Mouse (Mus musculus): ENCODE measurements at regions not wholly inside any gene's neighbourhood (a gene's known extent, or its start where the extent isn't known, plus 50 kb on each side); places are given as distances from the start of the nearest gene placed in this dataset.
A peak's percentile ranks its signal among the peaks of the same experiment; 100 is the strongest.
"Not testable (repeated sequence)": the region's sequence is repeated elsewhere in the genome, so short reads cannot be mapped to it uniquely, and the experiment has no call there.

GRCm38 (mm10) chr13:83760387-83761170 is 256.7 kb downstream of the Mef2c start:
- Histone ChIP-seq H3K4me2 (replicated peaks) (no peak overlapping the region), H3K9ac (no peak overlapping the region), H3K36me3 (no peaks in the 10 kb centered on the region), H3K9me3 (no peaks in the 10 kb centered on the region), H3K4me1 (no peaks in the 10 kb centered on the region), H3K4me3 (no peak overlapping the region), H3K27ac (no peak overlapping the region), H3K27me3 (no peaks in the 10 kb centered on the region)
- 81% methylated on average over 14 of the region's 14 CpGs for WGBS
- no peak for ATAC-seq (ENCODE audit: low FRiP score, low read depth)

- no peak overlapping the region for H3K27ac ChIP-seq
- H3K9ac ChIP-seq = no peak overlapping the region
- no peak for ATAC-seq (ENCODE audit: low FRiP score, low read depth)
- H3K4me1 ChIP-seq = no peaks in the 10 kb centered on the region
- WGBS = 89% methylated on average over 1 of the region's 1 CpGs
- no peaks in the 10 kb centered on the region for H3K36me3 ChIP-seq
- no peaks in the 10 kb centered on the region for H3K27me3 ChIP-seq
- H3K9me3 ChIP-seq = no peaks in the 10 kb centered on the region
- no peak overlapping the region for H3K4me3 ChIP-seq
- no peak overlapping the region for H3K4me2 ChIP-seq (replicated peaks)
Observed at GRCm38 (mm10) chr13:83762484-83762883, 258.6 kb downstream of the Mef2c start.

- ATAC-seq (ENCODE audit: low FRiP score, low read depth) = not testable (repeated sequence)
Observed at GRCm38 (mm10) chr13:83763288-83763687, 259.5 kb downstream of the Mef2c start.

GRCm38 (mm10) chr13:83785643-83786042 is 281.8 kb downstream of the Mef2c start:
- Histone ChIP-seq H3K4me2 (replicated peaks) (no peak overlapping the region), H3K9me3 (no peaks in the 10 kb centered on the region), H3K4me3 (no peak overlapping the region), H3K27ac (no peak overlapping the region), H3K27me3 (no peaks in the 10 kb centered on the region), H3K36me3 (no peaks in the 10 kb centered on the region), H3K4me1 (no peaks in the 10 kb centered on the region), H3K9ac (no peak overlapping the region)
- no peak for ATAC-seq (ENCODE audit: low FRiP score, low read depth)

More at GRCm38 (mm10) chr13:83763288-83763687, 259.5 kb downstream of the Mef2c start:
- H3K9ac ChIP-seq; H3K9me3 ChIP-seq; H3K27ac ChIP-seq; H3K36me3 ChIP-seq; H3K27me3 ChIP-seq; H3K4me3 ChIP-seq; H3K4me1 ChIP-seq; H3K4me2 ChIP-seq (replicated peaks): not testable (repeated sequence)
- 82% methylated on average over 5 of the region's 5 CpGs for WGBS

- Histone ChIP-seq H3K27me3 (no peaks in the 10 kb centered on the region), H3K36me3 (no peaks in the 10 kb centered on the region), H3K9ac (no peak overlapping the region), H3K9me3 (no peaks in the 10 kb centered on the region), H3K4me2 (replicated peaks) (no peak overlapping the region), H3K27ac (no peak overlapping the region), H3K4me1 (no peaks in the 10 kb centered on the region), H3K4me3 (no peak overlapping the region)
- ATAC-seq (ENCODE audit: low FRiP score, low read depth) = no peak
- WGBS = 81% methylated on average over 1 of the region's 1 CpGs
Observed at GRCm38 (mm10) chr13:83809535-83809934, 305.7 kb downstream of the Mef2c start.

- no peak overlapping the region for H3K4me3 ChIP-seq
- no peaks in the 10 kb centered on the region for H3K36me3 ChIP-seq
- no peaks in the 10 kb centered on the region for H3K4me1 ChIP-seq
- 14% methylated on average over 4 of the region's 4 CpGs for WGBS
- peak; percentile 54; the same call in 1 of the 2 replicates for ATAC-seq (ENCODE audit: low FRiP score, low read depth)
- no peaks in the 10 kb centered on the region for H3K9me3 ChIP-seq
- no peak overlapping the region for H3K27ac ChIP-seq
- no peak overlapping the region for H3K4me2 ChIP-seq (replicated peaks)
- no peak overlapping the region for H3K9ac ChIP-seq
- H3K27me3 ChIP-seq = no peaks in the 10 kb centered on the region
Observed at GRCm38 (mm10) chr13:83820291-83820690, 316.5 kb downstream of the Mef2c start.

GRCm38 (mm10) chr13:83820721-83821120 is 316.9 kb downstream of the Mef2c start:
- 54% methylated on average over 3 of the region's 3 CpGs for WGBS
- no peaks in the 10 kb centered on the region for H3K4me1 ChIP-seq
- no peak overlapping the region for H3K4me3 ChIP-seq
- H3K4me2 ChIP-seq (replicated peaks) = no peak overlapping the region
- no peaks in the 10 kb centered on the region for H3K27me3 ChIP-seq
- no peak overlapping the region for H3K9ac ChIP-seq
- H3K36me3 ChIP-seq = no peaks in the 10 kb centered on the region
- no peaks in the 10 kb centered on the region for H3K9me3 ChIP-seq
- H3K27ac ChIP-seq = no peak overlapping the region
- ATAC-seq (ENCODE audit: low FRiP score, low read depth) = no peak

GRCm38 (mm10) chr13:83824926-83825325 is 321.1 kb downstream of the Mef2c start:
- no peak overlapping the region for H3K4me2 ChIP-seq (replicated peaks)
- no peak overlapping the region for H3K9ac ChIP-seq
- no peaks in the 10 kb centered on the region for H3K9me3 ChIP-seq
- H3K36me3 ChIP-seq = no peaks in the 10 kb centered on the region
- H3K27ac ChIP-seq = no peak overlapping the region
- ATAC-seq (ENCODE audit: low FRiP score, low read depth) = no peak
- no peaks in the 10 kb centered on the region for H3K27me3 ChIP-seq
- no peaks in the 10 kb centered on the region for H3K4me1 ChIP-seq
- no peak overlapping the region for H3K4me3 ChIP-seq
- 78% methylated on average over 4 of the region's 4 CpGs for WGBS

GRCm38 (mm10) chr13:83826841-83827463 is 323.1 kb downstream of the Mef2c start:
- WGBS = 82% methylated on average over 4 of the region's 4 CpGs
- no peak overlapping the region for H3K27ac ChIP-seq
- no peak overlapping the region for H3K4me2 ChIP-seq (replicated peaks)
- no peaks in the 10 kb centered on the region for H3K36me3 ChIP-seq
- H3K4me1 ChIP-seq = no peaks in the 10 kb centered on the region
- ATAC-seq (ENCODE audit: low FRiP score, low read depth) = no peak
- H3K4me3 ChIP-seq = no peak overlapping the region
- no peaks in the 10 kb centered on the region for H3K27me3 ChIP-seq
- H3K9ac ChIP-seq = no peak overlapping the region
- H3K9me3 ChIP-seq = no peaks in the 10 kb centered on the region

- no peak for ATAC-seq (ENCODE audit: low FRiP score, low read depth)
Observed at GRCm38 (mm10) chr13:83865932-83866685, 356.0 kb upstream of the Tmem161b start.

GRCm38 (mm10) chr13:83867211-83867610 is 354.9 kb upstream of the Tmem161b start:
- Histone ChIP-seq H3K9ac (no peak overlapping the region), H3K27me3 (no peaks in the 10 kb centered on the region), H3K9me3 (no peaks in the 10 kb centered on the region), H3K4me3 (no peak overlapping the region), H3K27ac (no peak overlapping the region), H3K4me1 (no peaks in the 10 kb centered on the region), H3K4me2 (replicated peaks) (no peak overlapping the region), H3K36me3 (no peaks in the 10 kb centered on the region)
- WGBS = 71% methylated on average over 1 of the region's 1 CpGs
- ATAC-seq (ENCODE audit: low FRiP score, low read depth) = no peak

More at GRCm38 (mm10) chr13:83865932-83866685, 356.0 kb upstream of the Tmem161b start:
- Histone ChIP-seq H3K9ac (no peak overlapping the region), H3K4me2 (replicated peaks) (no peak overlapping the region), H3K27ac (no peak overlapping the region), H3K4me1 (no peaks in the 10 kb centered on the region), H3K27me3 (no peaks in the 10 kb centered on the region), H3K9me3 (no peaks in the 10 kb centered on the region), H3K4me3 (no peak overlapping the region), H3K36me3 (no peaks in the 10 kb centered on the region)
- WGBS = 80% methylated on average over 6 of the region's 6 CpGs

GRCm38 (mm10) chr13:83867831-83868473 is 354.1 kb upstream of the Tmem161b start:
- WGBS = 76% methylated on average over 4 of the region's 4 CpGs
- H3K9me3 ChIP-seq = no peaks in the 10 kb centered on the region
- H3K4me3 ChIP-seq = no peak overlapping the region
- no peak overlapping the region for H3K9ac ChIP-seq
- no peak for ATAC-seq (ENCODE audit: low FRiP score, low read depth)
- no peaks in the 10 kb centered on the region for H3K27me3 ChIP-seq
- H3K4me2 ChIP-seq (replicated peaks) = no peak overlapping the region
- no peaks in the 10 kb centered on the region for H3K36me3 ChIP-seq
- H3K27ac ChIP-seq = no peak overlapping the region
- no peaks in the 10 kb centered on the region for H3K4me1 ChIP-seq
